Mouse (Mus musculus) olfactory bulb, adult 2 months (tissue): ENCODE measurements around the gene Endod1.

ENCODE experiments used
- CTCF ChIP-seq: fragments of 200-500 bp; IDR thresholded peaks from 2 replicates; pipeline ENCODE4 v1.5.1; 2012; ENCODE audit warnings: low read depth, mild to moderate bottlenecking, low read length, moderate library complexity; ENCODE audit not compliant: insufficient read depth
- POLR2A ChIP-seq: fragments of 200-500 bp; IDR thresholded peaks from 2 replicates; pipeline ENCODE4 v1.6.1; 2012; ENCODE audit warnings: mild to moderate bottlenecking, low read depth, low read length, moderate library complexity; ENCODE audit not compliant: insufficient read depth

DNA sequence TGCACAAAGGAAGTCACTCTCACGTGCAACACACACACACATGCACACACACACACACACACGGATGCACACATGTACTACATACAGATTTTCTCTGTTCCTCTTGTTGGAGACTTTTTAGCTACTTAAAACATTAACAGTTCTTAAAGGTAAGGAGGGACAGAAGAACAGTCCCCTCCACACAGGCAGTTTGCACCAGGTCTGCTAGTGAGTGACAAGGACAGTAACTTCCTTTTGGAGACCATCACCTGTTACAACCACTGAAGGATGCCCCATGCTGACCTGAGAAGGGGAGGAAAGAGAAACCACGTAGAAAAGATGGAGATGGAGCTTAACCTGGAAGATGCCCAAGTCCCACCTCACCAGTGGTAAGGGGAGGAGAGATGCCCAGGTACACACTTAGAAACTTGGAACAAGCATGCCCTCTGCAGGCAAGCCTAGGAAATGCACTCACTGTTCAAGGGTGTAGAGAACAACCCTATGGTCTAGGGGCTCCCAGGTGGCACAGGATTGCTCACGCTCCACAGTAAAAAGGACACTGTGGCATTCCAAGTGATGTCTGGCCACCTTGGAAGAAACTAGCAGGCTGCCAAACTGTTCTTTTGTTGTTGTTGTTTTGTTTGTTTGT lies 39.2 kb downstream of the Endod1 start:
- TF ChIP-seq POLR2A (no peak), CTCF (peak; percentile 40; the same call in 1 of the 2 replicates)
